23 mouse cellular contexts compared by ENCODE assay signal in the genomic region with DNA sequence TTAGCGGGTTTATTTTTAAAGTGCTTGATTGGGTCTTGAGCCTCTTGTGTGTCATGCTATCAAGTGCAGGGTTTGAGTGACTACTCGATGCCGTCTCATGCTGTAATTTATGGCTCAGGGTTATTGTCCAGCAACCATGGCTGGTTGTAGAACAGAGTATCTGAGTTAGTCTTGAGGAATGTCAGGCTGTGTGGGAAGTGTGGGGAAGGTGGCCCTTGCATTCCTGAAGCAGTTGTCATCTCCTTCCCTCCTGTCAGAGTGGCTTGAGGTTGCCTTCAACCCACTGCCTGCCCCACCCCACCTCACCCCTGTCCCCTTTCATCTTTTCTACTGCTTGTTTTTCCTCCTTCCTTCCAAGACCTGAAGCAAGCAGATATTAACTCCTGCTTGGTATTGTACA. TPM values are rescaled to one million over a fixed set of nuclear protein-coding genes. Genes with fewer than 3 reads are reported as not detected.
DNase-seq lines count a peak whose midpoint lies in the region; ATAC-seq and TF ChIP-seq lines count a peak whose summit lies in the region.
"Had no signal": no experiment of that assay in that cellular context is flagged by ENCODE, and none has a peak within 500 bp of the region (broad histone marks: within the 10 kb centered on the region; RNA-seq: fewer than 3 reads in every experiment).

No protein-coding gene starts in this region.

- no peak overlapping the region for H3ac ChIP-seq in myocyte (ENCODE audit: control insufficient read depth, insufficient read length)

- no peak overlapping the region for H3K4me2 ChIP-seq in kidney, embryonic 16.5 days (replicated peaks; ENCODE audit: low read depth, low read length)
- H3K4me2 ChIP-seq in kidney, embryonic 14.5 days (replicated peaks; ENCODE audit: low read depth, low read length): no peak overlapping the region
- H3K4me2 ChIP-seq in myocyte (ENCODE audit: low read depth): peak overlapping the region; percentile 49
- H3K4me2 ChIP-seq: embryonic facial prominence, embryonic 13.5 days; forebrain, embryonic 13.5 days; heart, embryonic 11.5 days; heart, embryonic 15.5 days had no signal

- H3K36me3 ChIP-seq in kidney, embryonic 16.5 days (ENCODE audit: insufficient read depth, low read length): no peaks in the 10 kb centered on the region
- no peaks in the 10 kb centered on the region for H3K36me3 ChIP-seq in kidney, embryonic 14.5 days (ENCODE audit: control insufficient read depth, insufficient read depth, low read length)
- H3K36me3 ChIP-seq in myocyte (ENCODE audit: control insufficient read depth, insufficient read depth): no peaks in the 10 kb centered on the region
- H3K36me3 ChIP-seq: embryonic facial prominence, embryonic 13.5 days; heart, embryonic 15.5 days had no signal

- H3K79me2 ChIP-seq in myocyte (ENCODE audit: control insufficient read depth, insufficient read depth): no peaks in the 10 kb centered on the region

- peaks cover 7% of the 10 kb centered on the region for H3K4me1 ChIP-seq in kidney, embryonic 16.5 days (ENCODE audit: insufficient read depth, low read length)
- H3K4me1 ChIP-seq in kidney, embryonic 14.5 days (ENCODE audit: control insufficient read depth, insufficient read depth, low read length): peaks cover 8% of the 10 kb centered on the region; the same call in 1 of the 2 replicates
- H3K4me1 ChIP-seq: heart, embryonic 15.5 days had no signal

- H3K4me3 ChIP-seq in kidney, embryonic 16.5 days (ENCODE audit: low read length): no peak overlapping the region
- no peak overlapping the region for H3K4me3 ChIP-seq in kidney, embryonic 14.5 days (ENCODE audit: low read length)
- no peak overlapping the region for H3K4me3 ChIP-seq in myocyte
- H3K4me3 ChIP-seq: embryonic facial prominence, embryonic 13.5 days; forebrain, embryonic 13.5 days; heart, embryonic 15.5 days had no signal

- H3K27ac ChIP-seq in kidney, embryonic 16.5 days (ENCODE audit: low read length): no peak overlapping the region
- no peak overlapping the region for H3K27ac ChIP-seq in kidney, embryonic 14.5 days (ENCODE audit: low read depth, low read length)
- H3K27ac ChIP-seq: embryonic facial prominence, embryonic 13.5 days; forebrain, embryonic 13.5 days; heart, embryonic 15.5 days had no signal

- no peaks in the 10 kb centered on the region for H3K27me3 ChIP-seq in kidney, embryonic 16.5 days (ENCODE audit: insufficient read depth, low read length)
- H3K27me3 ChIP-seq in kidney, embryonic 14.5 days (ENCODE audit: control insufficient read depth, insufficient read depth, low read length): no peaks in the 10 kb centered on the region
- no peaks in the 10 kb centered on the region for H3K27me3 ChIP-seq in myocyte (ENCODE audit: control insufficient read depth, insufficient read depth, insufficient read length)
- H3K27me3 ChIP-seq: CH12.LX; forebrain, embryonic 13.5 days had no signal

- no peaks in the 10 kb centered on the region for H3K9me3 ChIP-seq in kidney, embryonic 16.5 days (ENCODE audit: low read length)
- no peaks in the 10 kb centered on the region for H3K9me3 ChIP-seq in kidney, embryonic 14.5 days (ENCODE audit: control insufficient read depth, low read length)
- H3K9me3 ChIP-seq: embryonic facial prominence, embryonic 13.5 days; forebrain, embryonic 13.5 days; heart, embryonic 15.5 days had no signal

- DNase-seq in urinary bladder, postnatal 14 days (ENCODE audit: low spot score): peak; percentile 16
- no peak for DNase-seq in urinary bladder, adult 2 months (ENCODE audit: low spot score)
- peak; percentile 72 for DNase-seq in Muller cell, postnatal 12 days (ENCODE audit: inconsistent ontology term)
- no peak for DNase-seq in adrenal gland, postnatal 36 days
- DNase-seq: adrenal gland, postnatal 10 days; cerebellum, adult 11-12 months; cerebellum, adult 9-10 months; cerebellum, postnatal 36 days; gastrocnemius, postnatal 36 days; heart, adult 18-20 months had no signal

- H3K9ac ChIP-seq in kidney, embryonic 16.5 days (replicated peaks; ENCODE audit: low read length): no peak overlapping the region
- no peak overlapping the region for H3K9ac ChIP-seq in kidney, embryonic 14.5 days (ENCODE audit: low read depth, low read length)
- H3K9ac ChIP-seq: embryonic facial prominence, embryonic 13.5 days; forebrain, embryonic 13.5 days; heart, embryonic 15.5 days had no signal

- no peak for TF ChIP-seq POLR2A in myocyte (IDR thresholded peaks at IDR 0.05; ENCODE audit: insufficient read length, low read depth)

- peak; percentile 49; the same call in 1 of the 2 replicates for ATAC-seq in kidney, embryonic 16.5 days (ENCODE audit: low FRiP score, low TSS enrichment)
- no peak for ATAC-seq in kidney, embryonic 14.5 days (ENCODE audit: low FRiP score, low TSS enrichment)
- ATAC-seq in megakaryocyte-erythroid progenitor cell, adult 5-6 weeks (replicated peaks; ENCODE audit: low FRiP score, low TSS enrichment, poor library complexity, severe bottlenecking): no peak
- ATAC-seq: forebrain, embryonic 13.5 days; hindbrain, embryonic 16.5 days; inflammation-experienced regulatory T-cells, adult 6 months had no signal

- 56% methylated on average over 3 of the region's 3 CpGs for WGBS in kidney, embryonic 16.5 days
- 57% methylated on average over 3 of the region's 3 CpGs for WGBS in kidney, embryonic 14.5 days

TF ChIP-seq in myocyte, 11 proteins besides CTCF, POLR2A, EP300 and RAD21:
- TF ChIP-seq MAX (IDR thresholded peaks at IDR 0.05; ENCODE audit: low read depth) (no peak), REST (IDR thresholded peaks at IDR 0.05; ENCODE audit: insufficient read depth, insufficient read length) (no peak), MYOG (IDR thresholded peaks at IDR 0.05; ENCODE audit: control insufficient read depth in 1 of 3, insufficient read depth in 1 of 3, insufficient read length in 2 of 3, low read depth in 2 of 3) (peak in 2 of 3 experiments; percentile 26 to 65), MYOD1 (IDR thresholded peaks at IDR 0.05; ENCODE audit: control insufficient read depth in 1 of 3, insufficient read length in 2 of 3, low read depth in 2 of 3) (peak in 2 of 3 experiments; percentile 33 to 81)

RNA-seq across cellular contexts. Expression of a gene that starts 13.8 kb away (rescaled TPM):
- 1.8 and 2.5 TPM in 2 replicates for polyA plus RNA-seq in kidney, embryonic 16.5 days (2015; fragmentation: Nextera tagmentation; extraction: Ambion mirVana)
- polyA plus RNA-seq in kidney, embryonic 14.5 days (2014; fragmentation: Nextera tagmentation; extraction: Ambion mirVana): 1.2 TPM in 2 replicates
- polyA plus RNA-seq in urinary bladder, adult 2 months (2012; rRNA removed): 1.1 and 2.1 TPM in 2 replicates
- 1.8 TPM for polyA plus RNA-seq in myocyte (2012; fragmentation: generic; extraction: Trizol)
- total RNA-seq in megakaryocyte-erythroid progenitor cell, adult 5-6 weeks (2014; fragmentation: Nextera tagmentation): 0.66 TPM in 1 of 2 replicates, not detected in the other
- total RNA-seq in megakaryocyte-erythroid progenitor cell, adult 5-6 weeks (2017): 1.2 TPM in 1 of 2 replicates, not detected in the other
- under 1 TPM in 1 of 2 experiments, not detected in 1; 0.79 TPM for total RNA-seq in adrenal gland, postnatal 36 days (2021)
- total RNA-seq: gastrocnemius, adult 8-10 months; gastrocnemius, postnatal 36 days; heart, adult 18-20 months; heart, postnatal 25 days had no signal

Comparison
In these comparisons a context has a peak if more than half of its experiments do, and no peak if none do; other contexts are left out.
1. DNase-seq: peak in urinary bladder, postnatal 14 days (single experiment) and Muller cell, postnatal 12 days (single experiment); none in urinary bladder, adult 2 months (single experiment) and adrenal gland, postnatal 36 days (0 of 2).